Mouse (Mus musculus) cerebellum, adult (tissue): ENCODE measurements at regions not wholly inside any gene's neighbourhood (a gene's known extent, or its start where the extent isn't known, plus 50 kb on each side); places are given as distances from the start of the nearest gene placed in this dataset.
"Not testable (repeated sequence)": the region's sequence is repeated elsewhere in the genome, so short reads cannot be mapped to it uniquely, and the experiment has no call there.

Experiments used
- ATAC-seq: cut with Nextera tagmentation; 2 replicates; pipeline ENCODE4 v1.9.2; 2017; ENCODE audit warnings: mild to moderate bottlenecking, moderate library complexity, mixed read lengths; ENCODE audit not compliant: insufficient number of reproducible peaks, low FRiP score, low TSS enrichment

- no peak for ATAC-seq
These were observed 76.2 kb upstream of the Gap43 start for GRCm38 (mm10) chr16:42416673-42417072.

- not testable (repeated sequence) for ATAC-seq
These were observed 71.6 kb upstream of the Gap43 start for GRCm38 (mm10) chr16:42412031-42412430.

GRCm38 (mm10) chr16:42396596-42396995, 56.1 kb upstream of the Gap43 start:
- ATAC-seq: no peak
